Mouse (Mus musculus) heart, adult 8-10 months (tissue): Measurements from ENCODE around the gene Atxn3. TPM values are rescaled to one million over a fixed set of nuclear protein-coding genes. Genes with fewer than 3 reads are reported as not detected.

Experiments used
- DNase-seq: peaks from one replicate; pipeline ENCODE4 v3.0.0; 2022; ENCODE audit warnings: low spot score
- total RNA-seq, 4 experiments: library from RNA; stranded (reverse); gene quantifications; 2 replicates each; pipeline ENCODE4 v1.2.4; 2022

Gene Atxn3
- total RNA-seq, 4 experiments from 2014 or later = 6.8 to 9.8 (median 9.2) TPM

GRCm38 (mm10) chr12:101891066-101891465, 67.0 kb downstream of the Atxn3 start:
- no peak for DNase-seq

- DNase-seq = no peak
Observed at GRCm38 (mm10) chr12:101889351-101889750, 68.7 kb downstream of the Atxn3 start.

- DNase-seq = no peak
Observed at GRCm38 (mm10) chr12:101888312-101888711, 69.7 kb downstream of the Atxn3 start.

GRCm38 (mm10) chr12:101884926-101885325, 73.1 kb downstream of the Atxn3 start:
- no peak for DNase-seq

- DNase-seq = no peak
Observed at GRCm38 (mm10) chr12:101876374-101876773, 81.7 kb downstream of the Atxn3 start.

- DNase-seq = peak; percentile 57
Observed at GRCm38 (mm10) chr12:101875107-101875506, 82.9 kb downstream of the Atxn3 start.

Other genes with a start within 250 kb of the Atxn3 start
- under 1 TPM; 0.46 to 0.98 (median 0.67) TPM for gene Tc2n, start 239.7 kb downstream of the Atxn3 start, total RNA-seq
- gene Fbln5, start 139.2 kb downstream of the Atxn3 start, total RNA-seq = 10 to 100 TPM; 19.1 to 22.8 (median 20.8) TPM
- 10 to 100 TPM; 33.1 to 40.2 (median 37.6) TPM for gene Trip11, start 45.0 kb downstream of the Atxn3 start, total RNA-seq
- gene Cpsf2, start 17.7 kb upstream of the Atxn3 start, total RNA-seq = 10 to 100 TPM; 10.9 to 13.2 (median 12.1) TPM
- under 1 TPM; 0.49 to 1.00 (median 0.65) TPM for gene Slc24a4, start 170.5 kb upstream of the Atxn3 start, total RNA-seq